Mouse (Mus musculus) bone marrow, adult 2 months (tissue): ENCODE data around the gene Exoc4.

Experiments
- CTCF ChIP-seq: fragments of 200-500 bp; IDR thresholded peaks from 2 replicates; pipeline ENCODE4 v1.5.1; 2011; ENCODE audit warnings: low read length, control low read depth; ENCODE audit not compliant: control insufficient read depth, insufficient read depth
- POLR2A ChIP-seq: fragments of 200-500 bp; IDR thresholded peaks from 2 replicates; pipeline ENCODE4 v1.6.1; 2011; ENCODE audit warnings: low read depth, mild to moderate bottlenecking, control low read depth, low read length, borderline replicate concordance; ENCODE audit not compliant: control insufficient read depth

GRCm38 (mm10) chr6:33763970-33764369, 515.1 kb downstream of the Exoc4 start:
- TF ChIP-seq CTCF = no peak
- no peak for TF ChIP-seq POLR2A
